Mouse (Mus musculus): ENCODE data around the gene Psmf1. TPM values are rescaled to one million over a fixed set of nuclear protein-coding genes. Genes with fewer than 3 reads are reported as not detected.

The Psmf1 gene
- 49.5 and 50.4 TPM in 2 replicates for polyA plus RNA-seq (2012; rRNA removed)

- Histone ChIP-seq H3K4me1 (ENCODE audit: control insufficient read depth, insufficient read depth, low read length) (peaks cover 8% of the 10 kb centered on the region), H3K27ac (ENCODE audit: insufficient read depth, low read length) (no peak within 1 kb of the TSS), H3K4me3 (replicated peaks; ENCODE audit: insufficient read depth, low read depth, low read length) (no peak within 1 kb of the TSS), H3K27me3 (ENCODE audit: control insufficient read depth, insufficient read depth, low read length) (no peaks in the 10 kb centered on the region)
- no peak for DNase-seq
- TF ChIP-seq CTCF (IDR thresholded peaks at IDR 0.05; ENCODE audit: borderline replicate concordance, insufficient read depth, low read depth, low read length), result no peak
- no peak for TF ChIP-seq POLR2A (IDR thresholded peaks at IDR 0.05; ENCODE audit: borderline replicate concordance, insufficient read depth, low read length)
Observed at GRCm38 (mm10) chr2:151743845-151744244, at the start of gene Psmf1. Psmf1 (minus strand) TSS chr2:151744186.

- H3K4me1 ChIP-seq (ENCODE audit: control insufficient read depth, insufficient read depth, low read length), result no peaks in the 10 kb centered on the region
- no peak overlapping the region for H3K4me3 ChIP-seq (replicated peaks; ENCODE audit: insufficient read depth, low read depth, low read length)
- DNase-seq, result no peak
- TF ChIP-seq POLR2A (IDR thresholded peaks at IDR 0.05; ENCODE audit: borderline replicate concordance, insufficient read depth, low read length) (no peak), CTCF (IDR thresholded peaks at IDR 0.05; ENCODE audit: borderline replicate concordance, insufficient read depth, low read depth, low read length) (no peak)
- H3K27ac ChIP-seq (ENCODE audit: insufficient read depth, low read length), result no peak overlapping the region
- H3K27me3 ChIP-seq (ENCODE audit: control insufficient read depth, insufficient read depth, low read length), result no peaks in the 10 kb centered on the region
- WGBS, result 25% methylated on average over 5 of the region's 5 CpGs
Observed at GRCm38 (mm10) chr2:151791156-151791555, 47.2 kb upstream of the Psmf1 start.

- Histone ChIP-seq H3K27me3 (ENCODE audit: control insufficient read depth, insufficient read depth, low read length) (no peaks in the 10 kb centered on the region), H3K4me3 (replicated peaks; ENCODE audit: insufficient read depth, low read depth, low read length) (no peak overlapping the region), H3K27ac (ENCODE audit: insufficient read depth, low read length) (no peak overlapping the region), H3K4me1 (ENCODE audit: control insufficient read depth, insufficient read depth, low read length) (no peaks in the 10 kb centered on the region)
- 67% methylated on average over 7 of the region's 7 CpGs for WGBS
- DNase-seq, result no peak
- no peak for TF ChIP-seq POLR2A (IDR thresholded peaks at IDR 0.05; ENCODE audit: borderline replicate concordance, insufficient read depth, low read length)
- no peak for TF ChIP-seq CTCF (IDR thresholded peaks at IDR 0.05; ENCODE audit: borderline replicate concordance, insufficient read depth, low read depth, low read length)
Observed at GRCm38 (mm10) chr2:151790169-151790568, 46.2 kb upstream of the Psmf1 start.

GRCm38 (mm10) chr2:151788221-151788977, 44.4 kb upstream of the Psmf1 start:
- Histone ChIP-seq H3K27me3 (ENCODE audit: control insufficient read depth, insufficient read depth, low read length) (no peaks in the 10 kb centered on the region), H3K27ac (ENCODE audit: insufficient read depth, low read length) (no peak overlapping the region), H3K4me1 (ENCODE audit: control insufficient read depth, insufficient read depth, low read length) (no peaks in the 10 kb centered on the region), H3K4me3 (replicated peaks; ENCODE audit: insufficient read depth, low read depth, low read length) (no peak overlapping the region)
- TF ChIP-seq CTCF (IDR thresholded peaks at IDR 0.05; ENCODE audit: borderline replicate concordance, insufficient read depth, low read depth, low read length) (no peak), POLR2A (IDR thresholded peaks at IDR 0.05; ENCODE audit: borderline replicate concordance, insufficient read depth, low read length) (no peak)
- DNase-seq, result no peak
- WGBS, result 81% methylated on average over 7 of the region's 7 CpGs

GRCm38 (mm10) chr2:151783493-151783892, 39.5 kb upstream of the Psmf1 start:
- no peak overlapping the region for H3K27ac ChIP-seq (ENCODE audit: insufficient read depth, low read length)
- no peaks in the 10 kb centered on the region for H3K4me1 ChIP-seq (ENCODE audit: control insufficient read depth, insufficient read depth, low read length)
- WGBS, result 94% methylated on average over 2 of the region's 2 CpGs
- no peak overlapping the region for H3K4me3 ChIP-seq (replicated peaks; ENCODE audit: insufficient read depth, low read depth, low read length)
- DNase-seq, result no peak
- TF ChIP-seq CTCF (IDR thresholded peaks at IDR 0.05; ENCODE audit: borderline replicate concordance, insufficient read depth, low read depth, low read length) (no peak), POLR2A (IDR thresholded peaks at IDR 0.05; ENCODE audit: borderline replicate concordance, insufficient read depth, low read length) (no peak)
- H3K27me3 ChIP-seq (ENCODE audit: control insufficient read depth, insufficient read depth, low read length), result no peaks in the 10 kb centered on the region

- Histone ChIP-seq H3K27ac (ENCODE audit: insufficient read depth, low read length) (no peak overlapping the region), H3K27me3 (ENCODE audit: control insufficient read depth, insufficient read depth, low read length) (no peaks in the 10 kb centered on the region), H3K4me1 (ENCODE audit: control insufficient read depth, insufficient read depth, low read length) (no peaks in the 10 kb centered on the region), H3K4me3 (replicated peaks; ENCODE audit: insufficient read depth, low read depth, low read length) (no peak overlapping the region)
- 91% methylated on average over 3 of the region's 3 CpGs for WGBS
- no peak for TF ChIP-seq POLR2A (IDR thresholded peaks at IDR 0.05; ENCODE audit: borderline replicate concordance, insufficient read depth, low read length)
- no peak for TF ChIP-seq CTCF (IDR thresholded peaks at IDR 0.05; ENCODE audit: borderline replicate concordance, insufficient read depth, low read depth, low read length)
- no peak for DNase-seq
Observed at GRCm38 (mm10) chr2:151777366-151777765, 33.4 kb upstream of the Psmf1 start.

GRCm38 (mm10) chr2:151773476-151773875, 29.5 kb upstream of the Psmf1 start:
- Histone ChIP-seq H3K27me3 (ENCODE audit: control insufficient read depth, insufficient read depth, low read length) (no peaks in the 10 kb centered on the region), H3K27ac (ENCODE audit: insufficient read depth, low read length) (no peak overlapping the region), H3K4me1 (ENCODE audit: control insufficient read depth, insufficient read depth, low read length) (no peaks in the 10 kb centered on the region), H3K4me3 (replicated peaks; ENCODE audit: insufficient read depth, low read depth, low read length) (no peak overlapping the region)
- TF ChIP-seq POLR2A (IDR thresholded peaks at IDR 0.05; ENCODE audit: borderline replicate concordance, insufficient read depth, low read length) (no peak), CTCF (IDR thresholded peaks at IDR 0.05; ENCODE audit: borderline replicate concordance, insufficient read depth, low read depth, low read length) (no peak)
- no peak for DNase-seq
- WGBS, result 21% methylated on average over 8 of the region's 8 CpGs

- 35% methylated on average over 4 of the region's 4 CpGs for WGBS
- no peaks in the 10 kb centered on the region for H3K4me1 ChIP-seq (ENCODE audit: control insufficient read depth, insufficient read depth, low read length)
- no peak for TF ChIP-seq POLR2A (IDR thresholded peaks at IDR 0.05; ENCODE audit: borderline replicate concordance, insufficient read depth, low read length)
- TF ChIP-seq CTCF (IDR thresholded peaks at IDR 0.05; ENCODE audit: borderline replicate concordance, insufficient read depth, low read depth, low read length), result no peak
Observed at GRCm38 (mm10) chr2:151772169-151772568, 28.2 kb upstream of the Psmf1 start.

More at GRCm38 (mm10) chr2:151772169-151772568, 28.2 kb upstream of the Psmf1 start:
- H3K27ac ChIP-seq (ENCODE audit: insufficient read depth, low read length), result no peak overlapping the region
- DNase-seq, result no peak
- no peak overlapping the region for H3K4me3 ChIP-seq (replicated peaks; ENCODE audit: insufficient read depth, low read depth, low read length)
- H3K27me3 ChIP-seq (ENCODE audit: control insufficient read depth, insufficient read depth, low read length), result no peaks in the 10 kb centered on the region
